Mouse (Mus musculus) liver, adult (tissue): ENCODE results near the gene Galnt9.

Source experiments
- GATA4 ChIP-seq: IDR thresholded peaks from 2 replicates; pipeline ENCODE4 v1.6.1; 2014; ENCODE audit warnings: mild to moderate bottlenecking, low read length; ENCODE audit not compliant: insufficient replicate concordance

The Galnt9 gene

GRCm38 (mm10) chr5:110520974-110521373 is 23.2 kb upstream of the Galnt9 start:
- TF ChIP-seq GATA4 = no peak

DNA sequence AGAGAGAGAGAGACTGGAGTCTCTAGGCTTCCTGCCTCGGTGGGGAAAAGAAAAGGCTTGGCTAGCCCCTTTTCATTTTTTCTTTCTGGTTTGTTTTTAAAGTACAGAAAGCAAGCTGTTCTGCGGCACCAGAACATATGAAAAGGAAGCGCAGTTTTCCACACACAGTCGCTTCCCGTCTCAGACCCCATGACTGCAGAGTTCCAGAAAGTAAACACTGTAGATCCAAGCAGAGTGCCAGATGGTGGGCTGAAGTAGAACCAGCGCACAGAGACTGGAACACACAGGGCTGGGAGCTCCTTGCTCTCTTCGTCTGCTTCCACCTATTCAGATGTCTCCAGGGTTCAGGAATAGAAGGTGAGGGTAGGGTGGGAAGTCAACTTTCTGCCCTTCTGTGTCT is 22.3 kb upstream of the Galnt9 start:
- TF ChIP-seq GATA4 = no peak

GRCm38 (mm10) chr5:110523296-110523695 is 20.9 kb upstream of the Galnt9 start:
- TF ChIP-seq GATA4 = no peak

- no peak for TF ChIP-seq GATA4
Measured at GRCm38 (mm10) chr5:110525701-110526100, 18.5 kb upstream of the Galnt9 start.

- TF ChIP-seq GATA4 = no peak
Measured at GRCm38 (mm10) chr5:110526556-110526955, 17.6 kb upstream of the Galnt9 start.

- no peak for TF ChIP-seq GATA4
Measured at GRCm38 (mm10) chr5:110531091-110531490, 13.1 kb upstream of the Galnt9 start.

DNA sequence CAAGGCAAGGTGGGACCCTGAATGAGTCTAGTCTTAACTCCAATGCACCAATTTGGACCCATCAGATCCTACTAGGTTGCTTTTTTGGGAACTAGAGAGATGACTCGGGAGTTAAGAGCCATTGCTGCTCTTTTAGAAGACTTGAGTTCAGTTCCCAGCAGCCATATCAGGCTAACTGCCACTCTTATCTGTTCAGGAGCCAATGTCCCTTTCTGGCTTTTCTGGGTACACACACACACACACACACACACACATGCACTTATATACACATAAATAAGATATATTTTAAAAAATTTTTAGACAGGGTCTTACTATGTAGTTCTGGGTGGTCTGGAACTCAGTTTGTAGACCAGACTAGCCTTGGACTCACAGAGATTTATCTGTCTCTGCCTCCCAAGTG is 9.8 kb upstream of the Galnt9 start:
- no peak for TF ChIP-seq GATA4

DNA sequence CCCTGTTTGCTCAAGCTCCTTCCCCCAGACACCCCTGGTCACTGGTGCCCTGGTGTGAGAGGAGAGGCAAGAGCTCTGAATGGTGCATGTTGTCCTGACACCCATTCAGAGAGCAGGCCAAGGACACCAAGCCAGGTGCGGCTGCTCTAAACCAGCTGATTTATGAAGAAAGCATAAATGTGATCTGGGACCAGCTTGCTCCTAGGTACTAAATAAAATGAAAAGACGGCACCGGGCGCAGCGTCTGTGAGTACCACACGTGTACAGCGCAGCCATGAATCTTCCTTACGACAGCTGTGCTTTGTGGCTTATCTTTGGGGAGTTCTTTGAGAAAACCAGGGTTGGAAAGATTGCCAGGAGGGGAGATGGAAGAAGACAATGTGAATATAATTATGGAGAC is 8.2 kb upstream of the Galnt9 start:
- no peak for TF ChIP-seq GATA4

DNA sequence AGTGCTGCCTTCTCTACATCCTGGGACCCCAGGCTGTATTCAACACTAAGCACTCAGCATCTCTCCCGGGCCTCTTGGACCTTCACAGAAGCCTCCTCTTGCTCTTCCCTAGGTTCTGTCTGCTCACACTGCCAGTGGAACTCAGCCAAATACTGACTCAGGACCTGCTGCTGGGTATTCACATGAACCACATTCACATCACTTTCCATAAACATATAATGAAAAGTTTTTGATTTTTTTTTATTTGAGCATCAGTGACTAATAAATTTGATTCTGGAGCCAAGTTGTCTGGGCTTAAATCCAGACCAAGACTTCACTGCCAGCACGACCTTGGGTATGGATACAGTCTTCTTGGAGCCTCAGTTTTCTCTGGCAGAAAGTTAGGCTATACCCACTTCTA is 3.2 kb upstream of the Galnt9 start:
- no peak for TF ChIP-seq GATA4

DNA sequence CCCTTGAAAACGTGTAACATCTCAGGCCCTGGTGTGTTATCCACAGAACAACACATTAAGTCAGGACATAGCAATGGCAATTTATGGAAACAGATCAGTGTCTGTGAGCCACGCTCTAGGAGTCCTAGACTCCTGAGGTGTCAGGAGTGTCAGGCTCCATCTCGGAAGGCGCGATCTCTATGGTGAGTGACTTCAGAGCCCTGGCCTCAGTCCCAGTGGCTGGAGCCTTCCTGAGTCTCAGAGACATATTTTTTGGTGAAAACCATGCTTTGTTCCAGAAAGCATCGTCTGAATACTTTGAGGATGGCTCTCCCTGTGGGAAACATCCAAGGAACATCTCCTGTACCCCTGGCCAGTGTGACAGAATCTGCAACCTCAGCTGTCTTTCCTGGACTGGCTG is 2.7 kb upstream of the Galnt9 start:
- no peak for TF ChIP-seq GATA4

- TF ChIP-seq GATA4 = no peak
Measured at GRCm38 (mm10) chr5:110544691-110545069, 525 bp downstream of the Galnt9 start.

DNA sequence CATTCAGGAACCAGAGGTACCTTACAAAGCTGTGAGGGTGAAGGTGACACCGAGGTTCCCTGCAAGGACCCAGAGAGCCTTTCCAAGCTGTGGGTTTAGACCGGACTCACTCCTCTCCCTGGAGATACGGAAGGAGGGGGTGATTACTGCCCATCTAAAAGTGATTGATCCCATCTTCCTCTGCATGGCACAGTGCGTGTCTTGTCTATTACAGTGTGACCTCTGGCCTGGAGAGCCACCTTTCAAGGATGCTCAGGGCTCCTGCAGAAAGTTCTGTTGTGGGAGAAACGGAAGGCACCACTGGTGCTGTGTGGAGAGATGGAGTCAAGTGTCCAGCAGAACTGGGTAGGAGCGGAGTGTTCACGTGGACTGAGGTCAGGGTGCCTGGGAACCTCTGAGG is 1.2 kb downstream of the Galnt9 start:
- no peak for TF ChIP-seq GATA4

GRCm38 (mm10) chr5:110546136-110546535 is 2.0 kb downstream of the Galnt9 start:
- TF ChIP-seq GATA4 = no peak

- no peak for TF ChIP-seq GATA4
Measured at GRCm38 (mm10) chr5:110546726-110547406, 2.7 kb downstream of the Galnt9 start.

- no peak for TF ChIP-seq GATA4
Measured at GRCm38 (mm10) chr5:110548446-110548845, 4.3 kb downstream of the Galnt9 start.

DNA sequence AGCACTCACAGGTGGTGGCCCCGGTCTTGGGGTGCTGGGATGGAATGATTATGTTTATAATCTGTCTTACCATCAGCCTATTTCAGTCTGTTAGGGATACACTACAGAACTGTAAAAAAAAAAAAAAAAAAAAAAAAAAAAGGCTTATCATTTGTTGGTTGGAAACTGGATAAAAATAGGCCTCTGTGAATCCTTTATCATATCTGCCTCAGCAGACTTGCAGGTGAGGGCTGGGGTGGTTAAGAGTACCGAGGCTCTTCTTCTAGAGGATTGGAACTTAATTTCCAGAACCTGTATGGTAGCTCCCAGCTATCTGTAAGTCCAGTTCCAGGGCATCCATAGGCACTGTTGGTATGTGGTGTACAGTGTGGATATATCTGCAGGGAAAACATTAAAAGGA is 6.0 kb downstream of the Galnt9 start:
- no peak for TF ChIP-seq GATA4

DNA sequence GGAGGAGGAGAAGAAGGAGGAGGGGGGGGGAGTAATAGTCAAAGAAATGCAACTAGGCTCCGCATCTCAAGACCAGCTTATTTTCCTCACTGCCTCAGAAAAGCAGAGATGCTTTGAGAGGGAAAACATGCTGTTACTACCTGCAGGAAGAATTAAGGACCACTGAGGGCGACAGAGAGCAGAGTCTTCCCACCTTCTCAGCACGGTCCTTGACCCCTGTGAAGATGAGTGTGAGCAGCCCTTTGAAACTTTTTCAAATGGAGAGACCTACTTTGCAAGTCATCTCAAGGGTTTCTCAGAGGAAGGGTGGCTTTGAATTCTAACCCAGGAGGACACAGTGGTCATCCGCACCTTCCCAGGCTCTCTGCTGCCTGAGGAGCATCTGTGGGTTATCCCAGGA is 6.7 kb downstream of the Galnt9 start:
- TF ChIP-seq GATA4 = no peak

- TF ChIP-seq GATA4 = no peak
Measured at GRCm38 (mm10) chr5:110552005-110552404, 7.8 kb downstream of the Galnt9 start.

DNA sequence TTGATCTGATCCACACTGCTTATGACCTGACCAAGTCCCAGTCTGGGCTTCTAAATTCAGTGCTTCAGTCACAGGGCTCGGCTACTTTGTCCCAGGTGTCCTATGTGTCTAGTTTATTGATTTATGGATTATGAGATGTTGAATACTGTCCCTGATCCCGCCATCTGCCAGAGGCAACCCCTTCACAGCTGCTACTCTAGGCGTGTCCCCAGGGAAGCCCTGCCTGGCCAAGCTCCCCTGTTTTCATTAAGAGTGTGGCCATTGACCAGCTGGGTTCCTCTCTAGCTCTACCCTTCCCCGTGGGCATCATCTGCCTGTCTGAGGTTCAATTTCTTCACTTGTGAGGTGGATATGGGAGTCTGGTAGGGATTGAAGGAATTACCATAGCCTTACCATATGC is 9.2 kb downstream of the Galnt9 start:
- TF ChIP-seq GATA4 = no peak
